Mouse (Mus musculus): Measurements from ENCODE around the gene Dock10.

Dock10 gene

DNA sequence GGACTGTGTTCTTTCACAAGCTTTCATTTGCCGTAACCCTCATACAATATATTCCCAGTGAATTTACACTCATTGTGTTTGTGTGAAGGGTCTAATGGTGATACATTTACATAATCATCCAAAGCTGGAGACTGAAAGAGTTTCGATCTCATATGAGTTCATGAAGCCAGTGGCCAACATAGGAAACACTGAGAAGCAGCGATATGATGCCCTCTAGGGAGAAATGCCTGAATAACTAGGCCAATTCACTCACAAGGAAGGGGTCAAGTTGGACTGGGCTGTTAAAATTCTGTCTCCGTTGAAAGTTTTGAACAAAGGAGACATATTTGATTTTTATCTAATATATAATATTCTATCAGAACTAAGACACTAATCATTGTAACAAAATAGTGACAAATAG is 30.9 kb downstream of the Dock10 start:
- no peak for DNase-seq

- DNase-seq = peak; percentile 10 to 14
These were observed 35.7 kb downstream of the Dock10 start for GRCm38 (mm10) chr1:80722647-80723046.

GRCm38 (mm10) chr1:80722001-80722400 is 36.3 kb downstream of the Dock10 start:
- no peak for DNase-seq

- no peak for DNase-seq
These were observed 37.1 kb downstream of the Dock10 start for GRCm38 (mm10) chr1:80721181-80721580.

GRCm38 (mm10) chr1:80720146-80720545 is 38.2 kb downstream of the Dock10 start:
- DNase-seq = no peak

DNA sequence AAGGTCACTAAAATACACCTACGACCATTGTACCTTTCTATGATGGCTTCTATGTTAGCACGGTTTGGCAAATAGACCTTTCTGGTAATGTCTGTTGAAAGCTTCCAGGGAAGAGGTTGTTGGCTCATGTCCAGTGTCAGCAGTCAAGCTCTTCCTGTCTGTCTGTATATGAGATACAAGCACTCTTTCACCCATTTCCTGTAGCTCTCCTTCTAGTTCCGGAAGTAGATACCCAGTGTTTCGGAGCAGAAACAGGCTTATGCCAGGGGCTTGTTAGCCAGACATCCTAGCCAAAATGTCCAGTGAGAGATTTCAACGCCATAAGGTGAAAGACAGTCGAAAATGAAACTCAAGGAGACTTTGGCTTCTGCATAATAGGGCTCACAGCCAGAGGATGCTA is 38.9 kb downstream of the Dock10 start:
- DNase-seq = no peak

- DNase-seq = no peak
These were observed 39.7 kb downstream of the Dock10 start for GRCm38 (mm10) chr1:80718666-80719065.

- no peak for DNase-seq
These were observed 42.4 kb downstream of the Dock10 start for GRCm38 (mm10) chr1:80715917-80716316.

DNA sequence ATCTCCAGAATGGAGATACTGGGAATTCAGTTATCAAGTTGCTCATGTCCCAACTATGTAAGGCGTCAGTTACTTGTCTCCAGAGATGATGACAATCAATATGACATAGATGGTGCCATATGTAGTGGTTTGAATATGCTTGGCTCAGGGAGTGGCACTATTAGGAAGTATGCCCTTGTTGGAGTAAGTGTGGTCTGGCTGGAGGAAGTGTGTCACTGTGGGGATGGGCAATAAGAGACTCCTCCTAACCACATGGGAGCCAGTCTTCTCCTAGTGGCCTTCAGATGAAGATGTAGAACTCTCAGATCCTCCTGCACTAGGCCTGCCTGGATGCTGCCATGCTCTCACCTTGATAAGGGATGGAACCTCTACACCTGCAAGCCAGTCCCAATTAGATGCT is 44.4 kb downstream of the Dock10 start:
- no peak for DNase-seq

- no peak for DNase-seq
These were observed 47.6 kb downstream of the Dock10 start for GRCm38 (mm10) chr1:80710607-80711261.

DNA sequence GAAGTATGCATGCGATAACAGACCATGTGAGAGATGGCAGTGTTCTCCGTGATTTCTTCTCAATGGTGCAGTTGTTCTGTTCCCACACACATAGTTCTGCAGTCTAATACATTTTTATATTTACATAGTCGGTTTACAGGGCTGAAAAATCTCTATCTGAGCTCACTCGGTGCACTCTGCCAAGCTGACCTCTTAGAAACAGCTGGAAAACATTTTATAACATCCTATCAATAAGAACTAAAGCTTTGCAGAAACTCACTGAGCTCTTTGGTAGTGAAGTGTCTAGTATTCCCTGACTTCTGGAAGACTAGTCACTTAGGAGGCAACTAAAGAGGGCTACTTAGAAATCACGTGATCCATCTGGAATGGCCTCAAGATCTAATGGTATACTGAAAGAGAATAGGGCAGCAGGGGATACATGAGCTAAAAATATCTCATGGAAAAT is 48.2 kb downstream of the Dock10 start:
- no peak for DNase-seq

DNA sequence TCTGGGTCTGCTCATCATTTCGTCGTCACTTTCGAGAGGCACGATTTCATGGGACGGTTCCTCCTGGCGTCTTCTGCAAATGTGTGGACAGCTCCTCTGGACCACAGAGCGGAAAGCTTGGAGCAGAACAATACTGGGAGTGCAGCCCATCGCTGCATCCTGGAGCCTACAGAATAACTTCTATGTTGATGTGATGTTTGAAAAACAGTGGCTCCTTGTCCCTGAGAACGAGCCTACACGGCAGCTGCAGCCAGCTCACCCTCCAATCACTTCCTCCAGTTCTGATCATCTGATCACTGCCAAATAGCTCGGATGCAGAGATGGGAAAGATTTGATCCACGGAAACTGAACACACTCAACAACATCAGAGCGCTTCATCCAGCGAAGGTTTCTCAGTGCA is 49.0 kb downstream of the Dock10 start:
- DNase-seq = peak in 1 of 2 experiments; percentile 10

- DNase-seq = no peak
These were observed 55.0 kb downstream of the Dock10 start for GRCm38 (mm10) chr1:80703279-80703678.

GRCm38 (mm10) chr1:80676004-80676673 is 82.2 kb downstream of the Dock10 start:
- DNase-seq = no peak

DNA sequence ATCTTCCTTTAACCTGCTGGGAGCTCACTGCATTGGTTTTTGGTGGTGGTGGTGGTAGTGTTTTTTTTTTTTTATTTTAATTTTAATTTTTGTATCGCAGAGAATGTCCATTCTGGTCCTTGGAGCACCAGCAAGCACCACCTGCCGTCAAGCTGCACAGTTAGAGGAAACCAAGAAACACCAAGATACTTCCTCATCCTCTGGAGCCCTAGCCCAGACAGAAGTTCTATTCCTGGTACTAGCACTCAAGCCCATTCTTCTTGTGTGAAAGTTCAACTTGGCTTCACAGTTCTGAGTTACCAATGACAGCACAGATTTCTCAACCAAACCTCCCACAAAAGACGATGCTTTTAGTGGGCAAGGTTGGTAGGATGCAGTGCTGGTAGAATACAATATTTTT is 86.6 kb downstream of the Dock10 start:
- DNase-seq = no peak

DNA sequence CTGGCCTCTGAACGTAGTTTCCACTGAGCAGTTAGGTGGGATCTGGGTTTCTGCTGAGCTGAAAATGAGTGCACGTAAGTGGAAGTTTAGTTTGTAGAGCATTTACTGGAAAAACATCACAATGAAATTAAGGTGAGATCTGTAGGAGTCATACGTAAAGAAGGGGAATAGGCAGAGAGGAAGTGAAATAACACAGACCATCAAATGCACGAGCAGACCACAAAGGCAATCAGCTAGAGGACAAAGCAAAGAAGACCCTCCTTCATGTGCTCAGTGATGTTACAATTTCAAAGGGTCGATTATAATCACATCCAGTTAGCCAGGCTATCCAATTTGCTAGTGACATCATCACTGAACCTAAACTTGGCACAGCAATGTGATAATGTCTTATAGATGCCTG is 87.3 kb downstream of the Dock10 start:
- DNase-seq = no peak

DNA sequence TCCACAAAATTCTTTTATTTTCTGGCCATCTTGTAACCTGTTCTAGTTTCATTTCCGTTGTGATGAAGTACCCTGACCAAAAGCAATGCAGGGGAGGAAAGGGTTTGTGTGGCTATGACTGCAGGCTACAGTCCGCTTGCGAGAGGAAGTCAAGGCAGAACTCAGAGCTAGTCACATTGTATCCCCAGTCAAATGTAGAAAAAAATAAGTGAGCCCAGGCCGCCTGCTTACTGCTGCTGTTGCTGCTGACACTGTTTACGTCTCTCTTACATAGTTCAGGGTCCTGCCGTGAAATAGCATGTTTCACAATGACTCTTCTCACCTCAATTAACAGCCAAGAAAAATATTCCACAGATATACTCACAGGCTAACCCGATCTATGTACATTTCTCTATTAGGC is 87.9 kb downstream of the Dock10 start:
- DNase-seq = no peak

GRCm38 (mm10) chr1:80665761-80666160 is 92.6 kb downstream of the Dock10 start:
- DNase-seq = no peak

DNA sequence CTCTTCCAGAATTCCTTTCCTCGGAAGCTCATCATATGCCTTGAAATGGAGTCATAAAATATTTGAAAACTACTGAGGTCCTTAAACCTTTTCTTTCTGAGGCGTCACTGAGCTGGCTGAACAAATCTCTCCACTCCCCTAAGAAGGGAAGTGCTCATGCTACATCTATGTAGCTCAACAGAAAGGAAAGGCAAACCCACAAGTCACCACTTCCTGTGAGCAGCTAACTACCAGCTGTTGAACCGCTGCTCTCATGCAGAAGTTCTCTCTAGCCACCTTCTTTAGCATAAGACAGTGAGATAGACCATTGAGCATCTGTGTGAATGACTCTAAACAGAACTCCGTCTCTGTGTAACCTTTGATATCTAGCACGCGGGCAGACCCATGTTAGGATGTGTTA is 93.2 kb downstream of the Dock10 start:
- DNase-seq = no peak

DNA sequence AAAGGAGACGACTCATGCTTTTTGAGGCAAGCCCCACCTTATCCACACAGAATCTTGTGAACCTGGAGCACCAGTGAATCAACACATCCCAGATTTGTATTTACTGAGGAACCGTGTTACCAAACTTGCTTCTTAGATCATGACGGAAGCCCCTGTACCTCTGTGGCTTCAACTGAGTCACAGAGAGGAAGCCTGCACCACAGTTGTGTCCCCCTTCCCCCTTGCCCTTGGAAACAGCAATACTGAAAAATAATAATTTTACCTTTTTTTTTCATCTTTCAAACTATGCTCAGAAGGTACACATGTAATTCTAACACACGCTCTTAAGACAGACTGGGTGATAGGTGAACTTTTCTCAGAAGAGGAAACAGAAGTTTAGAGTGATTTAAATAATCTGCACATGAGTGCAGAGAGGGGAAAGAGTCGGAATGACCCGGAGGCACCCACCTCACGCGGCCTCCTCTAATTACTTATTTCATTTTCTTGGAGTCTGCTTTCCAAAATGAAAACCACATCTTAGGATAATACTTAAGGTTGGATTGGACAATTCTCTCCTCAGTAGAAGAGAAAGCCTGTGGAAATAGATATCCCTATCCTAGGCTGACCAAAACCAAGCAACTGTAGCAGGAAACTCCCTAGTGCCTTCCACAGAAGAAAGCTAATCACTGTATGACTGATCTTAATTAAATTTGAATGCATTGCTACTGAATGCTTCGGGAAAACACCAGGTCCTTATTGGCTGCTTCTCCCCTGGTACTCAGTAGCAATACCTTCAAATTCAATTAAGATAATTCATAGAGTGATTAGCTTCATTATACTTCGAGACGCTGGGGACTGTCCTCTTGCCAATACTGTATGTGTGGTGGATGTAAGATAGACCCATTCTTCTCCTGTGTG is 96.6 kb downstream of the Dock10 start:
- DNase-seq = no peak

- no peak for DNase-seq
These were observed 98.7 kb downstream of the Dock10 start for GRCm38 (mm10) chr1:80659465-80660245.

DNA sequence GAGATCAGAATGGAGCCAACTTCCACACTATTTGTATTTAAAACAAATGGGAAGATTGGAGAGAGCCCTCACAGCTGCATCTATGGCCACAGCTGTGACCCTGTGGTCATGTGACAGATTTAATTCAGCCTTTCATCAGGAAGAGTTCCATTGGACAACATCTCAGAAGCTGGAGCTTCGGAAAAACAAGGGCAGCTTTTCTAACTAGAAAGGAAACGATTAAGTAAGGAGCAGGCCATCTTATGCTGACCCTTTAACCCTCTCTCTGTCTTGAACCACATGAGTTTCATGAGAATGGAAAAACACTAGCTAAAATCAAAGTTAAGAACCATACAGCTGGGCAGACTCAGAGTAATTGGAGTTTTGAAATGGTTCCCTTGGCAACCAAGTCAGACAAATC is 101.9 kb downstream of the Dock10 start:
- DNase-seq = no peak

DNA sequence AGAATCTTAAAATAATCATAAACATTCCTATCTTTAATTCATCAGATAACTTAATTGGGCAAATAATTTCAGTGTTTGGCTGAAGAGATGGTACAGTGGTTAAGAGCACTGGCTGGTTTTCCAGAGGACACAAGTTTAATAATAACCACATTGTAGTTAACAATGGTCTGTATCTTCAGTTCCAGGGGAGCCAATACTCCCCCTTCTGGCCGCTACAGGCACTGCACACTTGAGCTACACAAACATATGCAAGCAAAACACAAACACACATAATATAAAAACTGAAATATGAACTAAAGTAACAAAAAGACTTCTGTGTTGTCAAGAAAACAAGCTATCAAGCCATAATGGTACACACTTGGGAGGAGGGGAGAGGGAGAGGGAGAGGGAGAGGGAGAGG is 102.5 kb downstream of the Dock10 start:
- DNase-seq = no peak

All from cerebellum, postnatal 36 days (tissue).